8 mouse cellular contexts compared by ENCODE assay signal in the genomic region with DNA sequence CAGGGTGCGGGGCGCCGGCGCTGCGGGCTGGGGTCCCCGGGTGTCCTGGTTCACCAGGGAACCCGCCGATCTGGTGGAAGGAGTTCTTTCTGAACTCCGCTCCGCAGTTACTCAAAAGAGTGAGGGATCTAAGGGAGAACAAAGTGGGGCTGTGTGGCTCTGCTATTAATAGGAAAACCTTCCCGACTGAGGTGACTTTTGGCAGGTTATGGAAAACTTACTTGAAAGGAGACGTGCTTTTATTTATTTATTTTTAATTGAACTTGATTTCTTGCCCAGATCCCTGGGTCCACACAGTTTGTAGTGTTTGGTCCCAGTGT. TPM values are rescaled to one million over a fixed set of nuclear protein-coding genes. Genes with fewer than 3 reads are reported as not detected.
A peak's percentile ranks its signal among the peaks of the same experiment; 100 is the strongest.
DNase-seq lines count a peak whose midpoint lies in the region; ATAC-seq and TF ChIP-seq lines count a peak whose summit lies in the region.

No protein-coding gene starts in this region.

- dilution Hi-C loops in CH12.LX (cut with MboI; ENCODE audit: extremely low pct_ligation_motif_present, extremely low pct_unique_long_range_greater_than_20kb, low sequenced_read_pairs): no loop called here

- no peaks in the 10 kb centered on the region for H3K9me3 ChIP-seq in heart, embryonic 12.5 days (replicated peaks)
- no peaks in the 10 kb centered on the region for H3K9me3 ChIP-seq in CH12.LX (replicated peaks; ENCODE audit: low read length)
- no peaks in the 10 kb centered on the region for H3K9me3 ChIP-seq in forebrain, embryonic 15.5 days
- H3K9me3 ChIP-seq in liver, embryonic 16.5 days (replicated peaks; ENCODE audit: control insufficient read depth, low read length): no peaks in the 10 kb centered on the region

- TF ChIP-seq RAD21 in CH12.LX (IDR thresholded peaks at IDR 0.05; ENCODE audit: low read depth, low read length): no peak

- TF ChIP-seq POLR2A in CH12.LX (IDR thresholded peaks at IDR 0.05; ENCODE audit: low read depth, low read length): no peak

- no peak for ATAC-seq in heart, embryonic 12.5 days (ENCODE audit: insufficient number of reproducible peaks, low FRiP score)
- no peak for ATAC-seq in forebrain, embryonic 15.5 days (replicated peaks)
- ATAC-seq in liver, embryonic 16.5 days (ENCODE audit: low read depth): no peak

- TF ChIP-seq CTCF in CH12.LX (conservative IDR thresholded peaks at IDR 0.05 in 1 of 2, IDR thresholded peaks at IDR 0.05 in 1 of 2; ENCODE audit: low read depth in 2 of 2, low read length in 2 of 2): no peak

- peaks cover 20% of the 10 kb centered on the region for H3K79me2 ChIP-seq in CH12.LX (replicated peaks; ENCODE audit: control insufficient read depth, extremely low read depth, insufficient read depth, poor library complexity, severe bottlenecking)

- WGBS in heart, embryonic 12.5 days: 0% methylated on average over 12 of the region's 12 CpGs
- WGBS in forebrain, embryonic 15.5 days: under 1% methylated on average over 12 of the region's 12 CpGs
- 1% methylated on average over 12 of the region's 12 CpGs for WGBS in liver, embryonic 16.5 days (ENCODE audit: insufficient replicate concordance)

- in situ Hi-C loops in CH12.LX (cut with MboI; ENCODE audit: low pct_ligation_motif_present, low pct_unique_long_range_greater_than_20kb, low sequenced_read_pairs): no loop called here

- H3K4me1 ChIP-seq in heart, embryonic 12.5 days (replicated peaks): peaks cover 3% of the 10 kb centered on the region; the same call in 1 of the 2 replicates
- H3K4me1 ChIP-seq in CH12.LX (ENCODE audit: control insufficient read depth in 1 of 2, insufficient read depth in 2 of 2): peaks cover 0 to 10% of the 10 kb centered on the region in 2 experiments; a peak in 2 of 4 replicates
- peaks cover 13% of the 10 kb centered on the region for H3K4me1 ChIP-seq in forebrain, embryonic 15.5 days
- peaks cover 8% of the 10 kb centered on the region for H3K4me1 ChIP-seq in liver, embryonic 16.5 days (ENCODE audit: control insufficient read depth, low read depth, low read length)

- peak overlapping the region; percentile 95 for H3K27ac ChIP-seq in heart, embryonic 12.5 days (ENCODE audit: poor library complexity, severe bottlenecking)
- peak overlapping the region; percentile 58; the same call in 1 of the 2 replicates for H3K27ac ChIP-seq in CH12.LX (ENCODE audit: insufficient read depth, low read depth)
- H3K27ac ChIP-seq in forebrain, embryonic 15.5 days (replicated peaks): peak overlapping the region; percentile 88
- peak overlapping the region; percentile 99 for H3K27ac ChIP-seq in liver, embryonic 16.5 days (ENCODE audit: low read length)

- peak overlapping the region; percentile 71 for H3K4me2 ChIP-seq in heart, embryonic 12.5 days
- H3K4me2 ChIP-seq in CH12.LX (ENCODE audit: insufficient read depth, low read depth, poor library complexity, severe bottlenecking): peak overlapping the region; percentile 87; the same call in 1 of the 2 replicates
- H3K4me2 ChIP-seq in forebrain, embryonic 15.5 days (replicated peaks): peak overlapping the region; percentile 63
- H3K4me2 ChIP-seq in liver, embryonic 16.5 days (ENCODE audit: low read depth, low read length): peak overlapping the region; percentile 61

- no peaks in the 10 kb centered on the region for H3K27me3 ChIP-seq in heart, embryonic 12.5 days (replicated peaks)
- H3K27me3 ChIP-seq in CH12.LX (replicated peaks): no peaks in the 10 kb centered on the region
- no peaks in the 10 kb centered on the region for H3K27me3 ChIP-seq in forebrain, embryonic 15.5 days
- H3K27me3 ChIP-seq in liver, embryonic 16.5 days (ENCODE audit: control insufficient read depth, insufficient read depth, low read depth, low read length): no peaks in the 10 kb centered on the region

- peak overlapping the region; percentile 85 for H3K9ac ChIP-seq in heart, embryonic 12.5 days
- peak overlapping the region; percentile 84 for H3K9ac ChIP-seq in CH12.LX (ENCODE audit: insufficient read depth, low read depth)
- peak overlapping the region; percentile 91 for H3K9ac ChIP-seq in forebrain, embryonic 15.5 days (replicated peaks)
- peak overlapping the region; percentile 98 for H3K9ac ChIP-seq in liver, embryonic 16.5 days (ENCODE audit: low read depth, low read length)

- DNase-seq in heart, adult 8-10 months (ENCODE audit: low spot score): no peak
- DNase-seq in CH12.LX (ENCODE audit: extremely low read depth): no peak
- no peak for DNase-seq in adrenal gland, postnatal 14 days
- DNase-seq in urinary bladder, postnatal 14 days (ENCODE audit: low spot score): no peak
- no peak for DNase-seq in layer of hippocampus, postnatal 10 days (ENCODE audit: low spot score in 2 of 2)

- H3K4me3 ChIP-seq in heart, embryonic 12.5 days: peak overlapping the region; percentile 83
- H3K4me3 ChIP-seq in CH12.LX (replicated peaks in 1 of 3; ENCODE audit: low read depth in 2 of 3, low read length in 2 of 3, poor library complexity in 1 of 3): peak overlapping the region; percentile 71 to 79 (median 74)
- peak overlapping the region; percentile 96 for H3K4me3 ChIP-seq in forebrain, embryonic 15.5 days
- peak overlapping the region; percentile 98 for H3K4me3 ChIP-seq in liver, embryonic 16.5 days (ENCODE audit: low read depth, low read length)

- no peak for TF ChIP-seq EP300 in CH12.LX (IDR thresholded peaks at IDR 0.05; ENCODE audit: low read length)

- H3K36me3 ChIP-seq in heart, embryonic 12.5 days: peaks cover 26% of the 10 kb centered on the region
- peaks cover 7 to 25% of the 10 kb centered on the region in 2 experiments for H3K36me3 ChIP-seq in CH12.LX (replicated peaks in 1 of 2; ENCODE audit: control insufficient read depth in 1 of 2, insufficient read depth in 1 of 2, low read length in 1 of 2)
- peaks cover 22% of the 10 kb centered on the region for H3K36me3 ChIP-seq in forebrain, embryonic 15.5 days
- H3K36me3 ChIP-seq in liver, embryonic 16.5 days (ENCODE audit: control insufficient read depth, insufficient read depth): peaks cover 22% of the 10 kb centered on the region

TF ChIP-seq in CH12.LX, 34 proteins besides CTCF, POLR2A, EP300 and RAD21:
- TF ChIP-seq HCFC1 (IDR thresholded peaks at IDR 0.05; ENCODE audit: low read depth, low read length): no peak

RNA-seq across cellular contexts. Expression of a gene that starts 0.6 kb away (rescaled TPM):
- 63.2 and 64.7 TPM in 2 replicates for polyA plus RNA-seq in heart, embryonic 12.5 days (2016; fragmentation: Nextera tagmentation; extraction: Ambion mirVana)
- 10 to 100 TPM; 56.1 to 79.1 (median 68.0) TPM for total RNA-seq in heart, adult 8-10 months (2022)
- total RNA-seq in CH12.LX (2012; rRNA removed): 28.9 and 32.9 TPM in 2 replicates
- total RNA-seq in CH12.LX (2014; rRNA removed): 77.7 and 81.3 TPM in 2 replicates
- 41.6 and 42.8 TPM in 2 replicates for polyA plus RNA-seq in CH12.LX (2012; ENCODE audit: insufficient read length, low read depth)
- polyA plus RNA-seq in forebrain, embryonic 15.5 days (2015; fragmentation: Nextera tagmentation; extraction: Ambion mirVana): 55.8 and 65.0 TPM in 2 replicates
- 72.0 and 72.5 TPM in 2 replicates for polyA plus RNA-seq in liver, embryonic 16.5 days (2015; fragmentation: Nextera tagmentation; extraction: Ambion mirVana)
- 115 and 123 TPM in 2 replicates for total RNA-seq in adrenal gland, postnatal 14 days (2021)
- 10 to 100 TPM; 74.0 to 86.6 TPM for total RNA-seq in layer of hippocampus, postnatal 10 days (2021)

RNA-seq across cellular contexts. Expression of a gene that starts 30.9 kb away (rescaled TPM):
- polyA plus RNA-seq in heart, embryonic 12.5 days (2016; fragmentation: Nextera tagmentation; extraction: Ambion mirVana): 0.14 and 0.15 TPM in 2 replicates
- under 1 TPM; 0.22 to 0.37 (median 0.32) TPM for total RNA-seq in heart, adult 8-10 months (2022)
- total RNA-seq in CH12.LX (2012; rRNA removed) (1.9 and 2.0 TPM in 2 replicates), CH12.LX (2014; rRNA removed) (3.3 and 4.3 TPM in 2 replicates)
- polyA plus RNA-seq in CH12.LX (2012; ENCODE audit: insufficient read length, low read depth): 5.9 and 6.0 TPM in 2 replicates
- 0.22 and 0.26 TPM in 2 replicates for polyA plus RNA-seq in forebrain, embryonic 15.5 days (2015; fragmentation: Nextera tagmentation; extraction: Ambion mirVana)
- polyA plus RNA-seq in liver, embryonic 16.5 days (2015; fragmentation: Nextera tagmentation; extraction: Ambion mirVana): 0.36 and 0.44 TPM in 2 replicates
- total RNA-seq in adrenal gland, postnatal 14 days (2021): 0.26 and 0.86 TPM in 2 replicates
- under 1 TPM; 0.11 to 0.14 TPM for total RNA-seq in layer of hippocampus, postnatal 10 days (2021)

RNA-seq across cellular contexts. Expression of a gene that starts 38.2 kb away (rescaled TPM):
- polyA plus RNA-seq in heart, embryonic 12.5 days (2016; fragmentation: Nextera tagmentation; extraction: Ambion mirVana): 76.3 and 83.3 TPM in 2 replicates
- total RNA-seq in heart, adult 8-10 months (2022): 10 to 100 TPM; 61.3 to 75.9 (median 71.3) TPM
- total RNA-seq in CH12.LX (2012; rRNA removed) (57.2 and 65.6 TPM in 2 replicates), CH12.LX (2014; rRNA removed) (45.3 and 55.5 TPM in 2 replicates)
- polyA plus RNA-seq in CH12.LX (2012; ENCODE audit: insufficient read length, low read depth): 61.3 and 78.7 TPM in 2 replicates
- 99.1 and 99.8 TPM in 2 replicates for polyA plus RNA-seq in forebrain, embryonic 15.5 days (2015; fragmentation: Nextera tagmentation; extraction: Ambion mirVana)
- 24.4 and 28.5 TPM in 2 replicates for polyA plus RNA-seq in liver, embryonic 16.5 days (2015; fragmentation: Nextera tagmentation; extraction: Ambion mirVana)
- 118 and 119 TPM in 2 replicates for total RNA-seq in adrenal gland, postnatal 14 days (2021)
- 100 to 1,000 TPM; 138 to 143 TPM for total RNA-seq in layer of hippocampus, postnatal 10 days (2021)
